Mouse (Mus musculus) layer of hippocampus, postnatal 25 days (tissue): Measurements from ENCODE around the gene Prss56. TPM values are rescaled to one million over a fixed set of nuclear protein-coding genes. Genes with fewer than 3 reads are reported as not detected.

Source experiments
- DNase-seq, 2 experiments: peaks; one replicate each; pipeline ENCODE4 v3.0.0; 2022; ENCODE audit warnings: mixed read lengths in 2 of 2, low spot score in 1 of 2; ENCODE audit errors: extremely low spot score in 1 of 2
- total RNA-seq, 2 experiments: library from RNA; stranded (reverse); gene quantifications; 2 replicates each; pipeline ENCODE4 v1.2.3; 2021

Prss56 gene
- under 1 TPM; 0.34 to 0.42 TPM for total RNA-seq

DNA sequence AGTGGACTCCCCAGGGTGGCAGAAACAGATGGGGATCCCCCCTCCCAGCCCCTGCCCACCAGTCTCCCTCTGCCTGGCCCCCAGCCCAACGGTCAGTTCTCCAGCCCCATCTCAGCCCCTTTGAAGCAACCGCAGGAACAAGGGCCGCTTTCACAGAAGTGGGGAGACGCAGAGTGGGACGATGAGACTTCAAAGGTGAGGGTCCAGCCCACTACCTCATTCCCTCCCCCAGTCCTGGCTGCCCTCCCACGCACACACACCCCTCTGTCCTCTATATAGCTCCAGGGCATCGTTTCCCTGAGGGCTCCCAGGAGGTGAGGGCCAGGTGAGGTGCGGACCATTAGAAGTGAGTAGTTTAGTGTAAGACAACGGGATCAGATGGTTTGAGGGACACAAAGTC is at the start of gene Prss56:
Gene Prss56, plus strand, starts transcription at position 301 of the 400 bp plus-strand sequence.
- DNase-seq, result no peak

DNA sequence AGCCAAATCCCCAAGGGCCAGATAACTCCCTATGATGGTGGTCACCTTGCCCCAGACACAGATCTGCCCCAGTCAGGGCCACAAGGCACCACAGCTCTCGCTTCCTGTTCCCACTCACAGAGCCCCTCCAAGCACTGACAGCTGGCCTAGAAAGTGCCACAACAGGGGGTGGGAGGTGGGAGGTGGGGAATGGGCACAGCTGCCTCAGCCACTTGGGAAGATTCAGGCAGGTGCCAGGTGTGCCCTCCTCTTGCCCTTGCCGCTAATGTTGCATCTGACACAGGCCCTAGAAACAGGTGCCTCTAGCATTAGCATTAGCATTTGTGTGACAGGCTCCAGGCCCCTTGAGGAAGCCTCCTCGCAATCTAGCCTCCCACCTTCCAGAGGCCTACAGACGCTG is 41.6 kb upstream of the Prss56 start:
- no peak for DNase-seq

GRCm38 (mm10) chr1:87142456-87142855 is 40.7 kb upstream of the Prss56 start:
- DNase-seq, result no peak

DNA sequence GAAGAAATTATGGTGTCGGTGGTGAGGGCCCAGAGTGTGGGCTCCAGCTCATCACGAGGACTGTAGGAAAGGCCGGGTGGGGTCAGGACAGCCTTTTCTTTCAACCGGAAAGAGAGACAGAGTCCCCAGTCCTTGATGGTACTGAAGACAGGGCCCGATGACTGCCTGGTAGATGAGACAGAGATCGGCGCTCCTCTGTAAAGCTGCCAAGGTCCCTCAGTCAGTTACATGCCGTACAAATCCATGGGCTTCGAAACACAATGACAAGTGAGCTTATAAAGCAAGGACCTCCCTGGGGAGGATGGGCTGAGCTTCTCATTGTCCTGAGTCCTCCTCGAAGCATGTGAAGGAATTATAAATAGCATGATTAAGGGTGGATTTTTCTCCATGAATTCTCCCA is 40.0 kb upstream of the Prss56 start:
- DNase-seq, result no peak

DNA sequence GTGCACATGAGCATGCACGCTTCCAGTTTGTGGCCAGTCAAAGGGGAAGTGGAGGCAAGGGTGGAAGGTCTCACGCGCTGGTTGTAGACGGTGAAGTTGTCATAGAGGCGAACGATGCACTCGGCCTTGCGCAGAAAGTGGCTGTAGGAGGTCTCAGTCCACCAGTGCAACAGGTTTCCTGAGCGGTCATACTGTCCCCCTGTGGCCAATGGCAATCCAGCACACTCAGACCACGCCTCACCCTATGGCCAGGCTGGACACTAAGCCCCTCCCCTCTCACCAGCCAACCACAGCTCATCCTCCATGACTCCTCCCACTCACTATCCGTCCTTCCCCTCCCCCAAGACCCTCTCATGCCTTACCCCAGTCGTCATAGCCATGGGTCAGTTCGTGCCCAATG is 33.7 kb upstream of the Prss56 start:
- no peak for DNase-seq

DNA sequence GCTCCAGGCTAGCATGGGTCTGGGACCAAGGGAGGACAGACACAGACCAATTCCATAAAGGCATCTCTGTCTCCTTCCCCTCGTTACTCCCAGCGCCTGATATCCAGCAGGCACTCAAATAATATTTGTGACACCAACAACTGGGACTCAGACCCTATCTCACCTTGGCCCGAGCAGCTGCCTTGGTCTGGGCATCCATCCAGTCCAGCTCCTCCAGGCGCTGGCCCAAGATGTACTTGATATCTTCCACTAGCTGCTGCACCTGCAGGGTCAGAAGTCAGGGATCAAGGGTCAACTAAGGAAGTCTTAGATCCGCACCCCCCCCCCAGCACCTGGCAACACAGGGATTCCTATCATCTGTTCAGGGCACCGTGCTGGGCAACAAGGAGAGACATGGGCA is 31.8 kb upstream of the Prss56 start:
- DNase-seq, result no peak

- no peak for DNase-seq
These were observed 29.2 kb upstream of the Prss56 start for GRCm38 (mm10) chr1:87153776-87154500.

GRCm38 (mm10) chr1:87154501-87155120 is 28.5 kb upstream of the Prss56 start:
- no peak for DNase-seq

DNA sequence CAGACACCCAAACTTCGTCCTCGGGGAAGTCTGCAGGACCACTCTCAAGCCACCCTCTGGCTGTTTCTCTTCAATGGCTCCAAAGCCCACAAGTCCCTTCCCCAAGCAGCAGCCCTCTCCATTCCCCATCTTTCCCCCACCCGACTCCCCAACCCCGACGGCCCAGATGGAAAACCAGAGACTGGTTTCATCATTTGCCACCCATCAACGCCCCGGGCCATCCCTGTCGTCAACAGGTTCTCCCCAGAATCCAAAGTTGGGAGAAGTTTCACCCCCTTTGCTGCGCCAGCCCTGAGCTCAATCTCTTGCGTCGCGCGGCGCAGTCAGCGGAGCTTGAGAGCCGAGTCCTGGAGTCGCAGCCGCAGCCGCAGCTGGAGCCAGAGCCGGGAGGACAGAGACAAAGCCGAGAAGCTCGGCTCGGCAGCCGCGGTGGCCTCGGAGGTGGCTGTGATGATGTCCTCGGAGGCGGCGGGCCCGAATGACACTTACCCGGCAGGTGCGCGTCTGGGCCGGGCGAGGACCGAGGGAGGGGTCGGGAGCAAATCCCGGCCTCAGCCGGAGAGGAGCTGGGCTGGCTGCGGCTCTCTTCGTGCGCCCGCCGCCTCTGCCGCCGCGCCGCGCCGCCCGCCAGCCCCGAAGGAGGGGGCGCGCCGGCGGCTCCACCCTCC is 27.4 kb upstream of the Prss56 start:
- DNase-seq, result no peak

DNA sequence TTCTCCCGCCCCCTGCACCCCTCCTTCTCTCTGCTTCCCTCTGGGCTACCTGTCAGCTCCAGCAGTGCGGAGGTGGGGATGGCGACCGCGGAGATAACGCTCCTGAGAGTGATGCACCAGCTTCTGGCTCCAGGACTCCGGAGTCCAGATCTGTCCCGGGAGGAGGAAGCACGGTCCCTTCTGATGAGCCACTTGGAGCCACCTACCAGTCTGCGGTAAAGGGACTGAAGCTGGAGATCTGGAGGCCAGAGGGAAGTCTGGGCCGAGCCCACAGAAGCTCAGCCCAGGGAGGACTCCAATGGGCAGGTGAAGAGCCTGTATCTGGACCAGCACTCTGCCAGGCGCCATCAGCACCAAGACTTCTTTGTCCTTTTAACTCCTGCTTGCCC is 26.9 kb upstream of the Prss56 start, which contains the start of gene Ecel1:
Gene Ecel1, minus strand, starts transcription at position 323 of the 389 bp plus-strand sequence.
- DNase-seq, result no peak

GRCm38 (mm10) chr1:87159396-87159795 is 23.7 kb upstream of the Prss56 start:
- DNase-seq, result no peak

- DNase-seq, result no peak
These were observed 18.8 kb upstream of the Prss56 start for GRCm38 (mm10) chr1:87164164-87164795.

DNA sequence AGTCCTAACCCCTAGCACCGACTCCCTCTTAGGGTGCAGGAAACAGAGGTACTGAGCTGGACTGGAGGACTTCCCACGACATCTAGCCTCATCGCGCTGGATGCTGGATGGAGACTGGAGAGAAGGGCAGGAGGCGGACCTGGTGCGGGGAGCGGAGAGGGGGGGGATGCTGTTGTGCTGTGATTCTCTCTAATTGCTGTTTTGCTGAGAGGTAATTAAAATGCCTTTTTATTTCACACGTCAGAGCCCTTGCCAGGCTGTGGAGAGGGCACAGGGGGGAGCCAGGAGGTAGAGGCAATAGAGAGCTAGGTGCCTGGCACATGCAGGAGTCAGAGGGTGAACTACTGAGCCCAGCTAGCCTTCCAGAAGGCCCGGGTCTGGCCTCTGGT is 18.3 kb upstream of the Prss56 start:
- no peak for DNase-seq

GRCm38 (mm10) chr1:87170458-87170857 is 12.7 kb upstream of the Prss56 start:
- no peak for DNase-seq

- DNase-seq, result no peak
These were observed 11.8 kb upstream of the Prss56 start for GRCm38 (mm10) chr1:87171312-87171711.

DNA sequence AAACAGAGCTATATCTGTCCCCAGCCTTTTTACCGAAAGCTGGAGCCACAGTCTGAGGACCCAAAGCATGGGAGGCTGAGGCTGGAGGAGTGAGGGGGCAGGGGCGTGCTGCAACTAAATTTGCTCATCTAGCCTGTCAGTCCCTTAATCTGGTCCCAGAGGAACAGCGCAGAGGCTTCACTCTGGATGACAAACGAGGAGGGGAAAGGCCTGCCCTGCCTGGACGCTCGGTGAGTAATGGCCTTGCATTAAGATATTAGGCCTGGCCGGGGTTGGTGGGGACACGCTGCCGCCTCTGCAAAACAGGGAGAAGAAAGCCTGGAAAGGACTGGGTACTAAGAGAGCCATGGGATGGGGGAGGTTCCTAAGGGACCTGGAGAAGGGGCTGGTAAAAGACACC is 10.8 kb upstream of the Prss56 start:
- no peak for DNase-seq

DNA sequence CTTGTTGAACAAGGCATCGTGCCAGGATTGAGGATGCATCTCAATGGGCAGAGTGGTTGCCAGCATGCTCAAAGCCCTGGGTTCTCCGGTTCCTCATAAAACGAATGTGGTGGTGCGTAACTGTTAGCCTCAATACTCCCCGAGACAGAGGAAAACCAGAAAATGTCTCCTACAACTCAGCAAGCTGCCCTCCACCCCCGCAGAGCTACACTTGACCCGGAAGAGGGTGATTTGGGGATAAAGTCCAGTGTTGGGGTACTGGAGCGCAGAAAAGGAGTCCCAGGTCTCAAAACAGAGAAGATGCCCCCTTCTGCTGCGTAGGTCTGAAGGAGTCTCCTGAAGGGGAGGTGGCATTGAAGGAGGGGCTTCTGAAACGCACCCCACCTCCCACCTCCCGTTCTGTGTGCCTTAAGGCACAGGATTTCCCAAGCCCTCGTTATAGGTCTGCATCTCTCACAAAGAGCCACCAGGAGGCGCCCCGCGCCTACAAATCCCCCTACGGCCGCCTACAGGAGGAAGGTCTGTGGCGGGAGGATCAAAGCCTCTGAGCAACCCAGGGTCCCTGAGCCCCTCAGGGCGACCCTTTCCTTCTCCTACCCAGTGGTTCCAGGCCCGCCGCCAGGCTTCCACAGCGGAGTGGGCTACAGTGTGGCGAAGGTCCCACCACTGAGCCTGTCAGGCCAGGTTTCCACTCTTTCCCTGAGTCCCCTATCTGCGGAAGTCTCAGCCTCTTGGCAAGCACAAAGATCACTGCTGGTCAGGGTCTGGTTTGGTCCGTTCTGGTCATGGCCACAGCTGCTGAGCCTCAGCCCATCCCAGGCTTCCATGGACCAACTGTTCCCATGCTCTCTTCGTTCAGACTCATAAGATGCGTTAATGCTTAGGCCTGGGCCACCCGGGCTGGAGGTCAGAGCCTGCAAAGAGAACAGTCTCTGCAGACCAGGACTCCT is 8.8 kb upstream of the Prss56 start:
- DNase-seq, result peak; percentile 48 to 62

DNA sequence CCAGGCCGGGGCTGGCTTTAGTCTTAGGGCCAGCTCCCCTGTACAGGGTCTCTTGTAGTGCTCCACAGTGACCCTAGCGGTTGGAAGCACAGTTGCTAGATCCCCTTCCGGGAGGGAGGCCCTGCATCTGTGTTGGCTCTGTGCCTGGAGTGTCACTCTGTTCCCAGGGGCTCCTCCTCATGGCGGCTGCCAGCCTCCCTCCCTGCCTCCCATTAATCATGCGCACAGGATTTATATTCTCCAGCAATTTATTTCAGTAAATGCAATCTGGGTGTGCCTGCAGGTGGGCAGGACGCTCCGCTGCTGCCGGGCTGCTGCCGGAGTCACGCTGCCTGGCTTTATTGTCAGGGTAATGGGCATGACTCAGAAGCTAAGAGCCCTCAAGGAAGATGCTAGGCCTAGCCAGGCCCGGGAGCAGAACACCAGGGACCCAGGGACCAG is 7.2 kb upstream of the Prss56 start:
- DNase-seq, result peak in 1 of 2 experiments; percentile 54

- no peak for DNase-seq
These were observed 2.2 kb upstream of the Prss56 start for GRCm38 (mm10) chr1:87180896-87181295.
